Mouse (Mus musculus) CH12.LX (cell line): ENCODE results near the gene Gnas. TPM values are rescaled to one million over a fixed set of nuclear protein-coding genes. Genes with fewer than 3 reads are reported as not detected.
A peak's percentile ranks its signal among the peaks of the same experiment; 100 is the strongest.

ENCODE experiments used
- DNase-seq: peaks from one replicate; pipeline ENCODE4 v3.0.0-alpha.2; 2013; ENCODE audit errors: extremely low read depth
- H3K27ac ChIP-seq: 2 replicates; pipeline ENCODE4 v1.5.1; 2012; ENCODE audit warnings: low read depth, mild to moderate bottlenecking, control low read depth, moderate library complexity; ENCODE audit not compliant: insufficient read depth
- H3K27me3 ChIP-seq: replicated peaks from 2 replicates; pipeline ENCODE3; 2012; ENCODE audit warnings: inconsistent platforms
- H3K36me3 ChIP-seq, 2 experiments: replicated peaks in 1 of 2; 2 replicates each; pipeline versions ENCODE3 to v1.6.1; 2012; ENCODE audit warnings: inconsistent platforms in 1 of 2, low read length in 1 of 2, mild to moderate bottlenecking in 1 of 2, mixed read lengths in 1 of 2, moderate library complexity in 1 of 2; ENCODE audit not compliant: control insufficient read depth in 1 of 2, insufficient read depth in 1 of 2
- H3K4me1 ChIP-seq, 2 experiments: 2 replicates each; pipeline ENCODE4 v1.6.1; 2012; ENCODE audit warnings: inconsistent platforms in 1 of 2, moderate library complexity in 1 of 2; ENCODE audit not compliant: insufficient read depth in 2 of 2, control insufficient read depth in 1 of 2
- H3K4me2 ChIP-seq: 2 replicates; pipeline ENCODE4 v1.6.1; 2012; ENCODE audit warnings: low read depth, mild to moderate bottlenecking, control low read depth; ENCODE audit not compliant: poor library complexity, insufficient read depth, severe bottlenecking
- H3K4me3 ChIP-seq, 3 experiments: fragments of 150-350 bp in 1 of 3; sonication (generic) in 1 of 3; replicated peaks in 1 of 3; 2 replicates each; pipeline versions ENCODE3 to v1.5.1; 2011 to 2012; ENCODE audit warnings: low read depth in 2 of 3, low read length in 2 of 3, mild to moderate bottlenecking in 2 of 3, moderate library complexity in 2 of 3, control low read depth in 1 of 3, improper control_type of control experiment in 1 of 3, inconsistent platforms in 1 of 3, mixed read lengths in 1 of 3; ENCODE audit not compliant: poor library complexity in 1 of 3
- H3K79me2 ChIP-seq: replicated peaks from 2 replicates; pipeline ENCODE4 v1.6.1; 2012; ENCODE audit warnings: mild to moderate bottlenecking, moderate library complexity; ENCODE audit not compliant: control insufficient read depth, poor library complexity, insufficient read depth, severe bottlenecking; ENCODE audit errors: extremely low read depth
- H3K9ac ChIP-seq: 2 replicates; pipeline ENCODE4 v1.6.1; 2012; ENCODE audit warnings: low read depth, mild to moderate bottlenecking, control low read depth, moderate library complexity; ENCODE audit not compliant: insufficient read depth
- H3K9me3 ChIP-seq: replicated peaks from 2 replicates; pipeline ENCODE3; 2012; ENCODE audit warnings: low read length, inconsistent platforms, mixed read lengths
- BHLHE40 ChIP-seq: IDR thresholded peaks from 2 replicates; pipeline ENCODE4 v1.6.1; 2011; ENCODE audit warnings: mild to moderate bottlenecking, low read depth, low read length, improper control_type of control experiment
- CHD1 ChIP-seq: IDR thresholded peaks from 2 replicates; pipeline ENCODE4 v1.6.1; 2012; ENCODE audit warnings: low read depth, low read length, improper control_type of control experiment, inconsistent platforms
- CHD2 ChIP-seq: IDR thresholded peaks from 2 replicates; pipeline ENCODE4 v1.6.1; 2011; ENCODE audit warnings: low read length, improper control_type of control experiment
- EP300 ChIP-seq: IDR thresholded peaks from 2 replicates; pipeline ENCODE4 v1.6.1; 2011; ENCODE audit warnings: low read length, improper control_type of control experiment
- ETS1 ChIP-seq: conservative IDR thresholded peaks from 2 replicates; pipeline ENCODE4 v1.6.1; 2012; ENCODE audit warnings: low read depth, mild to moderate bottlenecking, inconsistent platforms, low read length, improper control_type of control experiment, moderate library complexity
- HCFC1 ChIP-seq: IDR thresholded peaks from 2 replicates; pipeline ENCODE4 v1.6.1; 2012; ENCODE audit warnings: low read depth, mild to moderate bottlenecking, inconsistent platforms, low read length, improper control_type of control experiment
- IRF4 ChIP-seq: IDR thresholded peaks from 2 replicates; pipeline ENCODE4 v1.6.1; 2014; ENCODE audit warnings: low read depth, mild to moderate bottlenecking, inconsistent platforms, low read length, improper control_type of control experiment
- KAT2A ChIP-seq: IDR thresholded peaks from 2 replicates; pipeline ENCODE4 v1.6.1; 2012; ENCODE audit warnings: low read length, improper control_type of control experiment, inconsistent platforms; ENCODE audit not compliant: insufficient replicate concordance
- MAFK ChIP-seq: IDR thresholded peaks from 2 replicates; pipeline ENCODE4 v1.6.1; 2011; ENCODE audit warnings: low read length, improper control_type of control experiment; ENCODE audit not compliant: insufficient replicate concordance
- MAX ChIP-seq: IDR thresholded peaks from 2 replicates; pipeline ENCODE4 v1.6.1; 2011; ENCODE audit warnings: low read length, improper control_type of control experiment
- MAZ ChIP-seq: IDR thresholded peaks from 2 replicates; pipeline ENCODE4 v1.6.1; 2012; ENCODE audit warnings: low read depth, mild to moderate bottlenecking, inconsistent platforms, low read length, improper control_type of control experiment, moderate library complexity
- MXI1 ChIP-seq: IDR thresholded peaks from 2 replicates; pipeline ENCODE4 v1.6.1; 2011; ENCODE audit warnings: mild to moderate bottlenecking, low read depth, low read length, improper control_type of control experiment
- MYC ChIP-seq: IDR thresholded peaks from 2 replicates; pipeline ENCODE4 v1.6.1; 2011; ENCODE audit warnings: low read depth, mild to moderate bottlenecking, improper control_type of control experiment, low read length
- NELFE ChIP-seq: IDR thresholded peaks from 2 replicates; pipeline ENCODE4 v1.6.1; 2011; ENCODE audit warnings: low read depth, low read length, improper control_type of control experiment
- NRF1 ChIP-seq: IDR thresholded peaks from 2 replicates; pipeline ENCODE4 v1.6.1; 2014; ENCODE audit warnings: low read depth, mild to moderate bottlenecking, inconsistent platforms, low read length, improper control_type of control experiment, moderate library complexity
- POLR2A ChIP-seq: IDR thresholded peaks from 2 replicates; pipeline ENCODE4 v1.6.1; 2011; ENCODE audit warnings: low read depth, mild to moderate bottlenecking, improper control_type of control experiment, low read length
- POLR2AphosphoS2 ChIP-seq: IDR thresholded peaks from 2 replicates; pipeline ENCODE4 v1.6.1; 2011; ENCODE audit warnings: low read depth, low read length, improper control_type of control experiment
- SIN3A ChIP-seq: IDR thresholded peaks from 2 replicates; pipeline ENCODE4 v1.6.1; 2012; ENCODE audit warnings: low read length, improper control_type of control experiment, inconsistent platforms
- SMC3 ChIP-seq: IDR thresholded peaks from 2 replicates; pipeline ENCODE4 v1.6.1; 2011; ENCODE audit warnings: low read depth, low read length, improper control_type of control experiment
- TBP ChIP-seq: conservative IDR thresholded peaks from 2 replicates; pipeline ENCODE4 v1.6.1; 2011; ENCODE audit warnings: low read depth, low read length, improper control_type of control experiment
- UBTF ChIP-seq: IDR thresholded peaks from 2 replicates; pipeline ENCODE4 v1.6.1; 2012; ENCODE audit warnings: low read depth, mild to moderate bottlenecking, inconsistent platforms, low read length, improper control_type of control experiment, moderate library complexity
- USF1 ChIP-seq: IDR thresholded peaks from 2 replicates; pipeline ENCODE4 v1.6.1; 2014; ENCODE audit warnings: low read depth, mild to moderate bottlenecking, inconsistent platforms, low read length, improper control_type of control experiment
- USF2 ChIP-seq: conservative IDR thresholded peaks from 2 replicates; pipeline ENCODE4 v1.6.1; 2011; ENCODE audit warnings: low read depth, low read length, improper control_type of control experiment
- ZC3H11A ChIP-seq: IDR thresholded peaks from 2 replicates; pipeline ENCODE4 v1.6.1; 2012; ENCODE audit warnings: low read depth, mild to moderate bottlenecking, inconsistent platforms, low read length, improper control_type of control experiment
- ZKSCAN1 ChIP-seq: IDR thresholded peaks from 2 replicates; pipeline ENCODE4 v1.6.1; 2012; ENCODE audit warnings: low read depth, inconsistent platforms, low read length, improper control_type of control experiment, borderline replicate concordance
- ZMIZ1 ChIP-seq: IDR thresholded peaks from 2 replicates; pipeline ENCODE4 v1.6.1; 2012; ENCODE audit warnings: low read depth, mild to moderate bottlenecking, inconsistent platforms, low read length, improper control_type of control experiment
- ZNF384 ChIP-seq: IDR thresholded peaks from 2 replicates; pipeline ENCODE4 v1.6.1; 2012; ENCODE audit warnings: low read depth, low read length, improper control_type of control experiment, inconsistent platforms
- dilution Hi-C: fragments of 300-500 bp; cut with MboI; formaldehyde crosslinking; loops from 2 replicates; pipeline ENCODE4 v1.14.3; 2020; ENCODE audit warnings: low sequenced_read_pairs; ENCODE audit not compliant: extremely low pct_unique_long_range_greater_than_20kb, extremely low pct_ligation_motif_present
- in situ Hi-C: fragments of 300-500 bp; cut with MboI; formaldehyde crosslinking; loops from 3 replicates; pipeline ENCODE4 v1.14.3; 2019; ENCODE audit warnings: low sequenced_read_pairs, low pct_ligation_motif_present, low pct_unique_long_range_greater_than_20kb, mixed read lengths
- polyA plus RNA-seq: library from polyadenylated mRNA; unstranded; fragments of >175 nt; gene quantifications from 2 replicates; pipeline ENCODE4 v1.2.1, GENCODE M21; 2012; ENCODE audit warnings: low read depth; ENCODE audit not compliant: insufficient read length
- total RNA-seq, 2 experiments: library from RNA; depleted of rRNA; stranded (reverse); fragments of 300-350 nt in 1 of 2; fragments of >200 nt in 1 of 2; gene quantifications; 2 replicates each; pipeline ENCODE4 v1.2.3; 2012 to 2014

Gene Gnas
- total and polyA plus RNA-seq, 3 experiments = 369 to 502 (median 452) TPM

- in situ Hi-C loops = loop anchor here (10.0 kb wide), 4 partner anchors 138 to 588 kb away; partner anchors contain the start of gene Tubb1
- dilution Hi-C loops = no loop called here
- no peaks in the 10 kb centered on the region for H3K27me3 ChIP-seq
- no peak for DNase-seq
- H3K9ac ChIP-seq = no peak overlapping the region
- H3K36me3 ChIP-seq = peaks cover 0 to 23% of the 10 kb centered on the region in 2 experiments
- H3K4me3 ChIP-seq = no peak overlapping the region
- no peak overlapping the region for H3K4me2 ChIP-seq
- no peak overlapping the region for H3K27ac ChIP-seq
- no peaks in the 10 kb centered on the region for H3K79me2 ChIP-seq
- no peaks in the 10 kb centered on the region for H3K9me3 ChIP-seq
- TF ChIP-seq UBTF (no peak), CHD1 (no peak), ZMIZ1 (no peak), MXI1 (no peak), MAX (no peak), HCFC1 (no peak), MAZ (no peak), POLR2AphosphoS2 (no peak), MYC (no peak), KAT2A (no peak), NRF1 (no peak), ETS1 (no peak), ZKSCAN1 (no peak), POLR2A (no peak), BHLHE40 (no peak), USF2 (no peak)
- TF ChIP-seq, all 38 proteins: peak for 0
- peaks cover 0 to 14% of the 10 kb centered on the region in 2 experiments; a peak in 2 of 4 replicates for H3K4me1 ChIP-seq
Observed at GRCm38 (mm10) chr2:174316661-174317060, 32.5 kb downstream of the Gnas start.

GRCm38 (mm10) chr2:174325989-174326388 is 41.9 kb downstream of the Gnas start:
- in situ Hi-C loops (no loop called here), dilution Hi-C loops (no loop called here)
- Histone ChIP-seq H3K36me3 (peaks cover 7 to 19% of the 10 kb centered on the region in 2 experiments), H3K4me2 (peak overlapping the region; percentile 76), H3K27ac (no peak overlapping the region), H3K4me1 (peaks cover 0 to 11% of the 10 kb centered on the region in 2 experiments; a peak in 1 of 4 replicates), H3K9me3 (peaks cover 8% of the 10 kb centered on the region), H3K79me2 (peaks cover 9% of the 10 kb centered on the region), H3K9ac (peak overlapping the region; percentile 49), H3K27me3 (no peaks in the 10 kb centered on the region), H3K4me3 (peak overlapping the region; percentile 62 to 85 (median 73))
- DNase-seq = no peak
- no peak for TF ChIP-seq MAX
- TF ChIP-seq EP300 = no peak
- no peak for TF ChIP-seq NELFE
- no peak for TF ChIP-seq MAFK
- TF ChIP-seq TBP = no peak
- no peak for TF ChIP-seq USF1
- peak; percentile 90 for TF ChIP-seq ZNF384
- no peak for TF ChIP-seq ZC3H11A
- TF ChIP-seq MXI1 = no peak
- no peak for TF ChIP-seq CHD2
- TF ChIP-seq MYC = no peak
- 0 out of 2 replicates have a peak, but pooled peaks have one; percentile 24 for TF ChIP-seq SIN3A
- TF ChIP-seq SMC3 = no peak
- TF ChIP-seq ZKSCAN1 = no peak
- no peak for TF ChIP-seq IRF4
